Mouse (Mus musculus): ENCODE results near the gene Pgf.

Pgf gene

GRCm38 (mm10) chr12:85177740-85178239 is at the start of gene Pgf:
Pgf (minus strand) TSS chr12:85177790.
- DNase-seq: no peak

DNA sequence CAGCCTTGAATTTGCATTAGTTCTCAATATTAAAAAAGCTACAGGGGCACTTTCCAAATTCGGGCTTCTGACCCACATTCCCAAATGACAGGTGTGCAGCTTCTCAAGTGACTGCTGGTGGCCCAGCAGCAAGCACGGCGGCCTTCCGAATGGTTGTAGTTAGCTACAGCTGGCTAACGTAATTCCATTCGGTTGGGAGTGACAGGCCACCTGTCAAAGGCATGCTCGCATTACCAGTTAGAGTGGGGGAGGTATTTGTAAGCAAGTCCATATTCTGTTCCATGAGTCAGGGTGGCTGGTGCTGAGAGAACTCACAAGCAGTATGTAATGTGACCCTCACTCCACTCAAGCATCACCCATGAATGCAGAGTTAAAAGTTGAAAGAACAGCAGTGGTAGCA is 49.6 kb upstream of the Pgf start:
- no peak for DNase-seq

DNA sequence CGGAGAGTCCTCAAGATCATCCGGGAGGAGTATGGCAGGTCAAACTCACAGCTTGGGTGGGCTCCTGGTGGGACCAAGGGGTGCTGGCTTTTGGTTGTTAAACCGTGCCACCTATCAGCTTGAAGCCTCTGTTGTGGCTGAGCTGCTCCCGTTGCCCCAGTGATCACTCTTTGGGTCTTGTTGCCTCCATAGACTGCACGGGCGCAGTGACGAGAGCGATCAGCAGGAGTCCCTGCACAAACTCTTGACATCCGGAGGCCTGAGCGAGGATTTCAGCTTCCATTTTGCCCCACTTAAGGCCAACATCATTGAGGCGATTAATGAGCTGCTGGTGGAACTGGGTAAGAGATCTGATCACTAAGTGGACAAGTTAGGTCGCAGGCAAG is 42.3 kb upstream of the Pgf start:
- DNase-seq: peak in 1 of 2 experiments; percentile 25

- DNase-seq: peak; percentile 99
Observed at GRCm38 (mm10) chr12:85219236-85219904, 41.8 kb upstream of the Pgf start, which contains the start of gene Eif2b2. Eif2b2 (plus strand) TSS chr12:85219481.

DNA sequence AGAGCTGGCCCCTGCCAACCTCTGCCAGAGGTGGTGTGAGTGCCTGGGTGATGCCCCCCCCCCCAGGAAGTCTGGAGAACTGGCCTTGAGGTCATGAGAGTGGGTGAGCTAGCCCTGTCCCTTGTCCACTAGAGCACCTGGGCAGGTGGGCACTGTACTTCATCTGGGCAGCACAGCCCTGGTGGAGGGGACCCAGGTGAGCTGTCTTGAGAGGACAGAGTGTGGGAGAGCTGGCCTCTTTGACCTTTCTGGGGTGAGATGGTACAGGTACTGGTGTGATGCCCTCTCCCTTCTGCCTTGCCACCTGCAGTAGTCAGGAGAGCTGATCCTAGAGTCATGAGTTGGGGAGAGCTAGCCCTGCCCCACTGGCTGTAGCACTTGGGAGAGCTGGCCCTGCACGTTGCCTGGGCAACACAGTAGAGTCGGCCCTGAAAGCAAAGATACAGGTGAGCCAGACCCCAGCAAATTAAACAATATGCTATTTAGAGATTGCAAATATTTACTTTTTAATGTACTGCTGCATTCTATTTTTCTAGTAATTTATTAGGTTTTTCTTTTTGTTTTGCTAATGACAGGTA is 40.2 kb upstream of the Pgf start:
- DNase-seq: no peak

DNA sequence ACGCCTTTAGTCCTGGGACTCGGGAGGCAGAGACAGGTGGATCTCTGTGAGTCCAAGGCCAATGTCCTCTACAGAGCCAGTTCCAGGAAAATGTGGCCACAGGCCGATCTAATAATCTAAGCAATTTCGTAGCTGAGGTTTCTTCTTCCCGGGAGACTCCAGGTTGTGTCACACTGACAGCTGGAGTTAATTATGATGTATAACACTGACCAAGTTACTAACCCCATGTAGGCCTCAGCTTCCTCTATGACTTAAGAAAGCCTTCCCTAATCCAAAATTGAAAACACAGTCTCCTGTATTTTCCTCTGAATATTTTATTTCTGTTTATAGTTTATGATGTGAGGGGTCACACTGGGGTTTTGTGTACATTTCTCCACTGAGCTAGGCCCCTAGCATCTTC is 37.4 kb upstream of the Pgf start:
- no peak for DNase-seq

GRCm38 (mm10) chr12:85208687-85209199 is 31.2 kb upstream of the Pgf start:
- no peak for DNase-seq

- DNase-seq: no peak
Observed at GRCm38 (mm10) chr12:85205425-85205824, 27.8 kb upstream of the Pgf start.

DNA sequence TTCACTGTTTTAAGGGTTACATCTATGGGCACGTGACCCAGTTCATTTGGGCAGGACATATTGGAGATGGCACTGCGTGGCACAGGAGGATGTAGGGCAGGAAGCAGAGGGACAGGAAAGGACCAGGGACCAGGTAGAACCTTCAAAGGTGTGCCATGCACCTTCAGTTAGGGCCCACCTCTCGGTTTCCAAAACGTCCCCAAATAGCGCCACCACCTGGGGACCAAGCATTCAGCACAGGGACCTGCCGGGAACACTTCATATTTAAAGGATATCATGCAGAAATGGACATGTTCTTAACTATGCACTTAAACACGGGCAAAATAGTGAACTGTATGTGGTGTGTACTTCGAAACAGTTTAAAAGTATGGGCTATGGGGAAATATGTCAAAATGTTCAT is 26.5 kb upstream of the Pgf start:
- peak in 1 of 2 experiments; percentile 17 for DNase-seq

DNA sequence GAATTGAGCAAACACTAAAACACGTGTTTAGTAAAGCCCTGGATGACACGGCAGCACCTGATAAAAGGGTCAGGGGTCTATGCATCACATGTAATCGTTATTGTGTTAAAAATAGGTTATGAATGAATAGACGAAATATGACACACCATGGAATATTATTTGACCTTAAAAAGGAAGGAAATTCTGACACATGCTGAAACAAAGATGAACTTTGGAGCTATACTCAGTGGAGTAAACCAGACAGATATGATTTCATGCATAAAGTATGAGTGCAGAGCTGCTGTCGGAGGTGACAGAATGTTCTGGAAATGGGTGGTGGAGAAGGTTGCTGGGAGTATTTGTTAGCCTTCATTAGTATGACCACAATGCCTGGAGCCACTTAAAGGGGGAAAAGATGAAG is 26.1 kb upstream of the Pgf start:
- no peak for DNase-seq

DNA sequence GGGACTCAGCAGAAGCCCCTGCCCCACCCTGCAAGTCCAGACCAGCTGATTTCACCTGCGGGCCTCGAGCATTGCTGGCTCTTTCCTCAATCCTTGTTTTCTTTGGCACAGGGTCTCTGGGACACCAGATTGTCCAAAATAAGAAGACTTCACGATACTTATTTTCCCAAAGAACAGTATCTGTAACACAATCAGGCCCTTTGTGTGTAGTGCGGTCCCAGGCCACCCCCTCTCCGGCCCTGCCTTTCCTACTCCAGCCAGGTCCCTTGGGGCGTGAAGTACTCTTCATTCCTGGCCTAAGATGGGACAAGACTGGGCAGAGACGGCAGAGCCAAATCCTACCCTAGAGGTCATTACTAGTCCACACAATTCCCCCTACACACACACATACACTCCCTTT is 24.6 kb upstream of the Pgf start:
- DNase-seq: no peak

DNA sequence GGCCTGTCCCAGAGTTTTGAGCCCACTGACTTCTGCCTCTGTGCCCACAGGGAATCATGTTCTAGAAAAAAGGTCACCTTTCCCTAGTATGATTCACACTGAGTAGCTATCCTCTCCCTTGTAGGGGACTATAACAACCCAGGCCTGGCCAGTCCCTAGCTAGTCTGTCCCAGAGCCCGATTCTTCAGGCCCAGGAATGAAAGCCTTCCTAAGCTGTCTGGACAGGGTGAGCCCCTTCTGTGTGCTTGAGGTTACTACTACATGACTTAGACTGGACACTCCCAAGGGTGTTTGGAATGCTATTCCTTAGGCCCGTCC is 24.2 kb upstream of the Pgf start:
- DNase-seq: no peak

- DNase-seq: peak in 1 of 2 experiments; percentile 2
Observed at GRCm38 (mm10) chr12:85200929-85201829, 23.6 kb upstream of the Pgf start.

- DNase-seq: no peak
Observed at GRCm38 (mm10) chr12:85199954-85200353, 22.4 kb upstream of the Pgf start.

- DNase-seq: no peak
Observed at GRCm38 (mm10) chr12:85197936-85198335, 20.3 kb upstream of the Pgf start.

DNA sequence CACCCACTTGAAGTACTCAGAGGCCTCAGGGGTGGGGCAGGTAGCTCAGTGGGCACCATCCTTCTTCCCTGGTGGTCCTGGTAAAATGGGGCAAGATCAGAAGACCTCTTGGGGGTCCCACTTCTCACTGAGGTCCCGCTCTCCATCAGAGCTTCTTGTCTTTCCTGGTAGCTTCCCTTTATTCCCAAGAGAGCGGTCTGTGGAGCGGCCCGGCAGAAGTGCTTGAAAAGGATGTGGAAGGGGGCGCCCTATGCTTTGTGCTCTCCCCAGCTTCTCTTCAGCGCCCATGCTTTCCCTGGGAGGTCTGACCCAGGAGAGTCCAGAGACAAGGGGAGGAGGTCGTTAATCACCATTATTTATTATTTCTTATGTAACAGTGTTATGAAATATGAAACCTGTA is 19.8 kb upstream of the Pgf start:
- no peak for DNase-seq

DNA sequence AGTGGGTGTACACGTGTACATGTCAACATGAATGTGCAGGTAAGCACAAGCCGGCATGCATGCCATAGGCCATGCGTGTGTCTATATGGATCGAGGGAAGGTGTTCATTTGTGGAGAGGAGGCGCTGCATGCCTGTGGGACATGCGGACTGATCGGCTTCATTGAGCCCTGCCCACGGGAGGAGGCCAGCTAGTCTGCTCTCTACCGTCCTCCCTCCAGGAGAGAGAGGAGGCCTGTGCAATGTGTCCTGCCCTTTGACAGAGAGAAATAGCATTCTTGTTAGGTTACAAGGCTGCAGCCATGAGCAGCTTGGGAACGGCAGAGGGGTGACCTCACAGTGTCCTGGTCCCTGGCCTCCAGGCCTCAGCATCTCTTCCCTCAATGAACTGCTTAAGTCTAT is 18.6 kb upstream of the Pgf start:
- no peak for DNase-seq

DNA sequence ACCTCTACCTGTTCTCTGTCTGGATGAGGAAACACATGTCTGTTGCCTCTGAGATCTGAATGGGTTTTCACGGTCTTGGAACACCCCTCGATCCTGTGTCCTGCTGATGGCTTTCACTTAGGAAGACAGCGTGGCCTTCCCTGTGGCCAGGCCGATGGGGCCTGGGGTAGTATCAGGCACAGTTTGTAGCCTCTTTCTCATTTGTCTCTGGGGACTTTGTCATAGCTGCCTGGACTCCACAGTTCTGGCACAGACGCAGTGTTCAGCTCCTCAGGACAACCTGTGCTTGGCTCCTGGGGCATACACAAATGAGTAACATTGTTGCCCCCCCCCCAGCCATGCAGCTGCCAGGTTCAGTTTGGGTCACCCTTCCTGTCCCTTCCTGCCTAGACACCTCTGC is 17.5 kb upstream of the Pgf start:
- no peak for DNase-seq

- peak; percentile 75 to 90 for DNase-seq
Observed at GRCm38 (mm10) chr12:85194623-85195018, 17.0 kb upstream of the Pgf start.

DNA sequence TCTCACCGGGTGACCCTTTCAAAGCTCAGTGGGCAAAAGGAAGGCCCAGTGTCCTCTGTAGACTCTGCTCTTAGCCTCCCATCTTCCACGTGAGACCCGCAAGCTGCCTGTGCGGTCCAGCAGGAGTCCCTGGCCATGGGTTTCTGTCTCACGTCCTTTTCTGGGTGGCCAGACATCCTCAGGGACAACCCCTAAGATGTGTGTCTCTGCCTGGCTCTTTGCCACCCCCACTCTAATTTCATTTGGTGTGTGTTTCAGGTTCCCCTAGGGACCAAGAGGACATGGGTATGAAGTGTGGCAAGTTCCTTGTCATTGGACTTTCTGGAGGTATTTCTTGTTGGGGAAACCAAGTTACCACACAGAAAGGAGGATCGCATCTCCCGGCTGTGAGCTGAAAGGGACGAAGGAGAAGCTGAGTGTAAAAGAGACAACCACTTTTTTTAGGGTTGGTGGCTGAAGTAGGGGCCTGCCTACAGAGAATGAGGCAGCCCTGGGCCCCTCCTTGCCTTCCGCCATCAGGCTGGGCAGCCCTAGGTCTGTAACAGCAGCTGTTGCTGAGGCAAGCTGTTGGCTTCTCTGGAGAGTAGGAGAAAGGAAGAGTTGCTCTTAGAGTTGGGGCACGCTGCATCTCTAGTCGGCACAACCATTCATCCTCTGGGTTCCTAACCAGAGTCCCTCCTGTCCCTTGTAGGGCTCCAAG is 16.5 kb upstream of the Pgf start:
- no peak for DNase-seq

- DNase-seq: no peak
Observed at GRCm38 (mm10) chr12:85193146-85193545, 15.6 kb upstream of the Pgf start.

DNA sequence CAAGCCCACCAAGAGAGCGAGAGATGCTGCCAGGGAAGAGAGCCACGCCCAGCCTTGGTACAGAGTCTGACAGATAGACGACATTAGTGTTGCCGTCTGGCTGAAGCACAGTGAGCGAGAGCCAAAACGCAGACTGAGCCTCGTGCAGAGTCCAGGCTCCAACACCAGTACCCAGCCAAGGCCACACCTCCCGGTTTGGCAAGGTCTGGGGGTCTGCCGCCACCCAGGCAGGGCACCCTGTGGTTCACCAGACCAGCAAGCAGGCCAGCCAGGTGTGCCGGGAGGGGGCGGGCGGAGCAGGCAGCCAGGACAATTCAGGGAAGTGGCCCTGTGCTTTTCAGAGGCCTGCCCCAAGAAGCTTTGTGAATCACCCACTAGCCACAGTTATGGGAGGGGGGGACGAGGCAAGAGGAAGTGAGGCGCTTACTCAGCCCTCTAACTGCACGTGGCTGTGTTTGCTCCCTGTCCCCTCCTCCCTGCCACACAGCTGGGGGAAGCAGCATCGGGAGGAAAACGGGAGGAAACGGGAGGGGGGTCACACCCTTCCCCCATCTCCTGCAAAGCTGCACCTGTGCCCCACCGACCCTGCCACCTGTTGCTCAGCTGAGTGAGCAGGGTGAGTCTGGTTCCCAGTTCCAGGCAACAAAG is 15.0 kb upstream of the Pgf start:
- DNase-seq: peak; percentile 5 to 43
